Mouse (Mus musculus) MEL (cell line): ENCODE measurements around the gene Gmpr. TPM values are rescaled to one million over a fixed set of nuclear protein-coding genes. Genes with fewer than 3 reads are reported as not detected.

Experiments used
- DNase-seq: peaks from one replicate; pipeline ENCODE4 v3.0.0; 2011; ENCODE audit warnings: low read depth, low spot score
- H3K27ac ChIP-seq: 2 replicates; pipeline ENCODE4 v1.5.1; 2012; ENCODE audit warnings: low read depth, mild to moderate bottlenecking, control low read depth, low read length, moderate library complexity; ENCODE audit not compliant: control insufficient read depth
- H3K27me3 ChIP-seq, 2 experiments: fragments of 150-350 bp in 1 of 2; sonication (generic) in 1 of 2; 2 replicates each; pipeline ENCODE4 v1.6.1; 2012; ENCODE audit warnings: low read length in 2 of 2, mild to moderate bottlenecking in 2 of 2, improper control_type of control experiment in 1 of 2, moderate library complexity in 1 of 2; ENCODE audit not compliant: insufficient read depth in 2 of 2, control insufficient read depth in 1 of 2
- H3K36me3 ChIP-seq, 2 experiments: 2 replicates each; pipeline ENCODE4 v1.6.1; 2012 to 2014; ENCODE audit warnings: low read length in 2 of 2, improper control_type of control experiment in 1 of 2, inconsistent platforms in 1 of 2, mild to moderate bottlenecking in 1 of 2; ENCODE audit not compliant: insufficient read depth in 2 of 2, control insufficient read depth in 1 of 2
- H3K4me1 ChIP-seq, 2 experiments: fragments of 150-350 bp in 1 of 2; sonication (generic) in 1 of 2; 2 replicates each; pipeline ENCODE4 v1.6.1; 2012; ENCODE audit warnings: low read length in 2 of 2, improper control_type of control experiment in 1 of 2, mild to moderate bottlenecking in 1 of 2; ENCODE audit not compliant: insufficient read depth in 2 of 2, control insufficient read depth in 1 of 2
- H3K4me3 ChIP-seq, 2 experiments: fragments of 150-350 bp in 1 of 2; sonication (generic) in 1 of 2; 2 replicates each; pipeline ENCODE4 v1.5.1; 2012; ENCODE audit warnings: low read depth in 2 of 2, low read length in 2 of 2, mild to moderate bottlenecking in 2 of 2, moderate library complexity in 2 of 2, control low read depth in 1 of 2, improper control_type of control experiment in 1 of 2; ENCODE audit not compliant: control insufficient read depth in 1 of 2, insufficient read depth in 1 of 2
- H3K79me2 ChIP-seq: 2 replicates; pipeline ENCODE4 v1.6.1; 2012; ENCODE audit warnings: mild to moderate bottlenecking, low read length, moderate library complexity; ENCODE audit not compliant: control insufficient read depth, poor library complexity, insufficient read depth
- H3K9ac ChIP-seq: 2 replicates; pipeline ENCODE4 v1.6.1; 2012; ENCODE audit warnings: low read depth, mild to moderate bottlenecking, control low read depth, low read length, moderate library complexity; ENCODE audit not compliant: control insufficient read depth, poor library complexity, severe bottlenecking
- H3K9me3 ChIP-seq: fragments of 150-350 bp; sonication (generic); replicated peaks from 2 replicates; pipeline ENCODE4 v1.6.1; 2012; ENCODE audit warnings: mild to moderate bottlenecking, low read length, improper control_type of control experiment, moderate library complexity; ENCODE audit not compliant: insufficient read depth
- CHD2 ChIP-seq: IDR thresholded peaks from 2 replicates; pipeline ENCODE4 v1.6.1; 2011; ENCODE audit warnings: low read length, improper control_type of control experiment
- CTCF ChIP-seq, 3 experiments: IDR thresholded peaks in 2 of 3; conservative IDR thresholded peaks in 1 of 3; 2 replicates each; pipeline ENCODE4 v1.5.1; 2011 to 2012; ENCODE audit warnings: low read length in 3 of 3, low read depth in 2 of 3, mild to moderate bottlenecking in 2 of 3, improper control_type of control experiment in 1 of 3, inconsistent platforms in 1 of 3, mixed read lengths in 1 of 3, moderate library complexity in 1 of 3; ENCODE audit not compliant: control insufficient read depth in 1 of 3, insufficient read depth in 1 of 3, poor library complexity in 1 of 3, severe bottlenecking in 1 of 3
- ETS1 ChIP-seq: IDR thresholded peaks from 2 replicates; pipeline ENCODE4 v1.6.1; 2012; ENCODE audit warnings: low read depth, mild to moderate bottlenecking, inconsistent platforms, low read length, improper control_type of control experiment, moderate library complexity
- JUND ChIP-seq: IDR thresholded peaks from 2 replicates; pipeline ENCODE4 v1.6.1; 2011; ENCODE audit warnings: low read depth, mild to moderate bottlenecking, improper control_type of control experiment, low read length
- KAT2A ChIP-seq: conservative IDR thresholded peaks from 2 replicates; pipeline ENCODE4 v1.6.1; 2012; ENCODE audit warnings: low read depth, low read length, improper control_type of control experiment, inconsistent platforms
- MAX ChIP-seq: IDR thresholded peaks from 2 replicates; pipeline ENCODE4 v1.6.1; 2011; ENCODE audit warnings: low read length, improper control_type of control experiment
- MAZ ChIP-seq: IDR thresholded peaks from 2 replicates; pipeline ENCODE4 v1.6.1; 2012; ENCODE audit warnings: low read depth, mild to moderate bottlenecking, inconsistent platforms, low read length, improper control_type of control experiment
- MEF2A ChIP-seq: IDR thresholded peaks from 2 replicates; pipeline ENCODE4 v1.6.1; 2014; ENCODE audit warnings: low read depth, mild to moderate bottlenecking, inconsistent platforms, low read length, improper control_type of control experiment; ENCODE audit not compliant: poor library complexity, insufficient replicate concordance, severe bottlenecking; ENCODE audit errors: extremely low read depth
- MXI1 ChIP-seq: IDR thresholded peaks from 2 replicates; pipeline ENCODE4 v1.6.1; 2011; ENCODE audit warnings: mild to moderate bottlenecking, low read depth, low read length, improper control_type of control experiment
- MYB ChIP-seq: IDR thresholded peaks from 2 replicates; pipeline ENCODE4 v1.6.1; 2011; ENCODE audit warnings: mild to moderate bottlenecking, low read depth, low read length, improper control_type of control experiment
- MYC ChIP-seq: IDR thresholded peaks from 2 replicates; pipeline ENCODE4 v1.6.1; 2011; ENCODE audit warnings: low read depth, mild to moderate bottlenecking, low read length, improper control_type of control experiment, moderate library complexity
- NELFE ChIP-seq: IDR thresholded peaks from 2 replicates; pipeline ENCODE4 v1.6.1; 2011; ENCODE audit warnings: low read depth, low read length, improper control_type of control experiment
- NRF1 ChIP-seq: IDR thresholded peaks from 2 replicates; pipeline ENCODE4 v1.6.1; 2014; ENCODE audit warnings: low read depth, mild to moderate bottlenecking, inconsistent platforms, low read length, improper control_type of control experiment, moderate library complexity; ENCODE audit not compliant: poor library complexity, insufficient read depth, severe bottlenecking
- RCOR1 ChIP-seq: IDR thresholded peaks from 2 replicates; pipeline ENCODE4 v1.6.1; 2012; ENCODE audit warnings: low read depth, mild to moderate bottlenecking, inconsistent platforms, low read length, improper control_type of control experiment
- SIN3A ChIP-seq: IDR thresholded peaks from 2 replicates; pipeline ENCODE4 v1.6.1; 2012; ENCODE audit warnings: low read length, improper control_type of control experiment, inconsistent platforms
- TAL1 ChIP-seq: IDR thresholded peaks from 2 replicates; pipeline ENCODE4 v1.6.1; 2012; ENCODE audit warnings: mild to moderate bottlenecking, inconsistent platforms, low read length, moderate library complexity, mixed read lengths
- USF2 ChIP-seq, 2 experiments: IDR thresholded peaks; 2 replicates each; pipeline ENCODE4 v1.6.1; 2011 to 2012; ENCODE audit warnings: improper control_type of control experiment in 2 of 2, low read length in 2 of 2, borderline replicate concordance in 1 of 2, inconsistent platforms in 1 of 2, low read depth in 1 of 2, mild to moderate bottlenecking in 1 of 2; ENCODE audit not compliant: insufficient read depth in 1 of 2
- ZC3H11A ChIP-seq: IDR thresholded peaks from 2 replicates; pipeline ENCODE4 v1.6.1; 2012; ENCODE audit warnings: low read depth, mild to moderate bottlenecking, inconsistent platforms, low read length, improper control_type of control experiment
- ZKSCAN1 ChIP-seq: IDR thresholded peaks from 2 replicates; pipeline ENCODE4 v1.6.1; 2012; ENCODE audit warnings: low read depth, mild to moderate bottlenecking, inconsistent platforms, low read length, improper control_type of control experiment, moderate library complexity
- polyA plus RNA-seq, 2 experiments: library from polyadenylated mRNA; stranded (reverse) in 1 of 2; unstranded in 1 of 2; fragments of >175 nt in 1 of 2; fragments of >200 nt in 1 of 2; gene quantifications; 2 replicates each; pipeline versions ENCODE4 v1.2.1 to v1.2.4; 2012; ENCODE audit warnings: low replicate concordance in 2 of 2, low read depth in 1 of 2; ENCODE audit not compliant: insufficient read length in 2 of 2, insufficient read depth in 1 of 2, missing spikeins in 1 of 2
- total RNA-seq: library from RNA; depleted of rRNA; stranded (reverse); fragments of 300-350 nt; gene quantifications from 2 replicates; pipeline ENCODE4 v1.2.3, GENCODE M21; 2012

Gene Gmpr
- total and polyA plus RNA-seq, 3 experiments = 64.2 to 130 TPM; not detected in 1

DNA sequence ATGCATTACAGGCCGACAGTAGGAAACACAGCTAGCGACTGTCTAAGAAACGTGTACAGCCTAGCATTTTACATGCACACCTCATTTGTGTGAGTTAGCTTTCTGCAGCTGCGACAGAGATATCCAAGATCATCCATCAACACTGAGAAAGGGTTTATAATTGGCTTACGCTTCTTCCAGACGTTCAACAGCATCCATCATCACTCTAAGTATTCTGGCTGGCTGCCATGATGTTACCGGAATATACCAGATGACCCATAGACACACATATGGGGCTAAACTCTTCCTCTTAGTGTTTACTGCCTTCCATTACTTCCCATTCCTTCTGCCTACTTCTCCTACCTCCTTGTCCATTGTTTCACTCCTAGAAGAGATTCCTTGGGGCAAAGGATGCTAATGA is 88.2 kb downstream of the Gmpr start:
- Histone ChIP-seq H3K27me3 (no peaks in the 10 kb centered on the region; a peak in 2 of 4 replicates), H3K27ac (no peak overlapping the region)
- TF ChIP-seq MAZ (no peak), JUND (no peak), ETS1 (no peak), MAX (no peak), MYC (no peak), TAL1 (no peak), CHD2 (no peak), NELFE (no peak), MYB (no peak), CTCF (IDR thresholded peaks at IDR 0.05 in 2 of 3, conservative IDR thresholded peaks at IDR 0.05 in 1 of 3; ENCODE audit: control insufficient read depth in 1 of 3, insufficient read depth in 1 of 3, low read depth in 2 of 3, low read length in 3 of 3, poor library complexity in 1 of 3, severe bottlenecking in 1 of 3) (no peak), ZKSCAN1 (no peak), NRF1 (no peak), RCOR1 (no peak), MXI1 (no peak), SIN3A (no peak), ZC3H11A (no peak)
- TF ChIP-seq, all 39 proteins: peak for 0
- no peaks in the 10 kb centered on the region for H3K36me3 ChIP-seq
- no peak overlapping the region for H3K4me3 ChIP-seq
- no peaks in the 10 kb centered on the region for H3K4me1 ChIP-seq
- no peaks in the 10 kb centered on the region for H3K79me2 ChIP-seq
- H3K9me3 ChIP-seq = no peaks in the 10 kb centered on the region
- no peak overlapping the region for H3K9ac ChIP-seq
- DNase-seq = no peak

DNA sequence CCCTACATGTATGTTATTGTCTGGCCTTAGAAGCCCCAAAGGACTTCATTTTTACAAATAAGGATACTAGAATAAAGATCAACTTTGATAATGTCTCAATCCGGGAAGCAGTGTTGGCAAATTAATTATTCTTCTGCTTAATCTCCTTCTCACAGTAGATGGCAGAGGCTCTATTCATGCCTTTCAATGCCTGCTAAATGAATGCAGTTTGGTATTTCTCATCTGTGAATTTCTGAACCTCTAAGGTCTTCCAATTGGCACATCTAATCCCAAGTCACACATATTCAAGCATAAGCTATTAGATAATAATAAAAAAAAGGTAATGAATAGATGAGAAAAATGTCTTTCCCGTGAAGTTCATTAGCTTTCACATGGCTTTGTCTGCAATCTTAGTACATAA is 92.6 kb downstream of the Gmpr start:
- no peak overlapping the region for H3K27ac ChIP-seq
- no peak for DNase-seq
- no peaks in the 10 kb centered on the region for H3K9me3 ChIP-seq
- no peak overlapping the region for H3K4me3 ChIP-seq
- H3K27me3 ChIP-seq = no peaks in the 10 kb centered on the region; a peak in 1 of 4 replicates
- H3K79me2 ChIP-seq = no peaks in the 10 kb centered on the region
- H3K4me1 ChIP-seq = no peaks in the 10 kb centered on the region
- no peak for TF ChIP-seq ZKSCAN1
- TF ChIP-seq USF2 (IDR thresholded peaks at IDR 0.05; ENCODE audit: borderline replicate concordance in 1 of 2, insufficient read depth in 1 of 2, low read depth in 1 of 2, low read length in 2 of 2) = no peak
- no peak for TF ChIP-seq MEF2A
- TF ChIP-seq KAT2A = no peak
- TF ChIP-seq, all 39 proteins: peak for 0
- Histone ChIP-seq H3K36me3 (no peaks in the 10 kb centered on the region), H3K9ac (no peak overlapping the region)
